Mouse (Mus musculus) kidney, adult 2 months (tissue): ENCODE measurements at regions not wholly inside any gene's neighbourhood (a gene's known extent, or its start where the extent isn't known, plus 50 kb on each side); places are given as distances from the start of the nearest gene placed in this dataset.

Source experiments
- DNase-seq: peaks from one replicate; pipeline ENCODE4 v3.0.0; 2021
- H3K27ac ChIP-seq: fragments of 200-500 bp; 2 replicates; pipeline ENCODE4 v1.5.1; 2012; ENCODE audit warnings: low read depth, low read length, control low read depth, inconsistent platforms; ENCODE audit not compliant: insufficient read depth
- H3K27me3 ChIP-seq: fragments of 200-500 bp; replicated peaks from 2 replicates; pipeline ENCODE4 v1.6.1; 2012; ENCODE audit warnings: mild to moderate bottlenecking, moderate library complexity, low read length, inconsistent platforms; ENCODE audit not compliant: control insufficient read depth, insufficient read depth
- H3K36me3 ChIP-seq: fragments of 200-500 bp; 2 replicates; pipeline ENCODE4 v1.6.1; 2012; ENCODE audit warnings: mild to moderate bottlenecking, moderate library complexity, low read length, inconsistent platforms; ENCODE audit not compliant: control insufficient read depth, insufficient read depth
- H3K4me1 ChIP-seq: fragments of 200-500 bp; 2 replicates; pipeline ENCODE4 v1.6.1; 2011; ENCODE audit warnings: low read length; ENCODE audit not compliant: control insufficient read depth, insufficient read depth
- H3K4me3 ChIP-seq: fragments of 200-500 bp; 2 replicates; pipeline ENCODE4 v1.5.1; 2011; ENCODE audit warnings: mild to moderate bottlenecking, low read depth, low read length, control low read depth; ENCODE audit not compliant: insufficient read depth
- CTCF ChIP-seq: fragments of 200-500 bp; conservative IDR thresholded peaks from 2 replicates; pipeline ENCODE4 v1.5.1; 2011; ENCODE audit warnings: low read depth, mild to moderate bottlenecking, control low read depth, low read length, moderate library complexity, mixed read lengths; ENCODE audit not compliant: insufficient read depth, insufficient read length
- POLR2A ChIP-seq: fragments of 200-500 bp; IDR thresholded peaks from one replicate; pipeline ENCODE4 v1.6.1; 2011; ENCODE audit warnings: low read depth, low read length, control low read depth
- WGBS: fragments of 180-500 bp; shearing (Covaris S2); methylation state at CpG from one replicate; pipeline ENCODE4 v1.1.7; 2018; 5-methylcytosine and 5-hydroxymethylcytosine counted together

GRCm38 (mm10) chr3:38128486-38129166 is 356.0 kb downstream of the Ankrd50 start:
- Histone ChIP-seq H3K27ac (peak overlapping the region; percentile 30; the same call in 1 of the 2 replicates), H3K36me3 (no peaks in the 10 kb centered on the region), H3K27me3 (no peaks in the 10 kb centered on the region), H3K4me3 (no peak overlapping the region), H3K4me1 (peaks cover 9% of the 10 kb centered on the region)
- TF ChIP-seq CTCF (no peak), POLR2A (no peak)
- DNase-seq, result peak; percentile 81
- WGBS, result 36% methylated on average over 5 of the region's 5 CpGs

- WGBS, result 6% methylated on average over 7 of the region's 7 CpGs
- H3K27ac ChIP-seq, result peak overlapping the region; percentile 74
- H3K36me3 ChIP-seq, result no peaks in the 10 kb centered on the region
- no peaks in the 10 kb centered on the region for H3K27me3 ChIP-seq
- H3K4me1 ChIP-seq, result peaks cover 7% of the 10 kb centered on the region; the same call in 1 of the 2 replicates
- TF ChIP-seq POLR2A, result no peak
- no peak for TF ChIP-seq CTCF
- H3K4me3 ChIP-seq, result no peak overlapping the region
- peak; percentile 89 for DNase-seq
Observed at GRCm38 (mm10) chr3:38116071-38116787, 368.4 kb downstream of the Ankrd50 start.

GRCm38 (mm10) chr3:38112568-38112967 is 372.1 kb downstream of the Ankrd50 start:
- WGBS, result 81% methylated on average over 3 of the region's 3 CpGs
- Histone ChIP-seq H3K4me3 (no peak overlapping the region), H3K27me3 (no peaks in the 10 kb centered on the region), H3K4me1 (peaks cover 7% of the 10 kb centered on the region; the same call in 1 of the 2 replicates), H3K27ac (no peak overlapping the region), H3K36me3 (no peaks in the 10 kb centered on the region)
- no peak for TF ChIP-seq CTCF
- no peak for TF ChIP-seq POLR2A
- no peak for DNase-seq

GRCm38 (mm10) chr3:38105022-38105857 is 379.4 kb downstream of the Ankrd50 start:
- Histone ChIP-seq H3K4me3 (no peak overlapping the region), H3K36me3 (no peaks in the 10 kb centered on the region), H3K27me3 (no peaks in the 10 kb centered on the region), H3K27ac (no peak overlapping the region), H3K4me1 (no peaks in the 10 kb centered on the region)
- WGBS, result 82% methylated on average over 4 of the region's 4 CpGs
- no peak for DNase-seq
- TF ChIP-seq CTCF (no peak), POLR2A (no peak)

GRCm38 (mm10) chr3:38104418-38104817 is 380.1 kb upstream of the Gm5148 start:
- Histone ChIP-seq H3K4me1 (no peaks in the 10 kb centered on the region), H3K36me3 (no peaks in the 10 kb centered on the region), H3K4me3 (no peak overlapping the region), H3K27ac (no peak overlapping the region), H3K27me3 (no peaks in the 10 kb centered on the region)
- no peak for TF ChIP-seq CTCF
- no peak for TF ChIP-seq POLR2A
- no peak for DNase-seq
- WGBS, result 93% methylated on average over 3 of the region's 3 CpGs

GRCm38 (mm10) chr3:38102985-38103384 is 378.7 kb upstream of the Gm5148 start:
- TF ChIP-seq POLR2A (no peak), CTCF (no peak)
- no peaks in the 10 kb centered on the region for H3K27me3 ChIP-seq
- WGBS, result 81% methylated on average over 1 of the region's 1 CpGs
- no peak overlapping the region for H3K4me3 ChIP-seq
- no peak for DNase-seq
- H3K36me3 ChIP-seq, result no peaks in the 10 kb centered on the region
- H3K4me1 ChIP-seq, result no peaks in the 10 kb centered on the region
- no peak overlapping the region for H3K27ac ChIP-seq
